Mouse (Mus musculus): Measurements from ENCODE around the gene Tmem163. TPM values are rescaled to one million over a fixed set of nuclear protein-coding genes. Genes with fewer than 3 reads are reported as not detected.

Tmem163 gene
- total and polyA plus RNA-seq, 3 experiments = not detected

- Histone ChIP-seq H3K4me3 (ENCODE audit: control insufficient read depth in 1 of 2, insufficient read depth in 1 of 2, low read depth in 2 of 2, low read length in 2 of 2) (no peak overlapping the region), H3K27ac (ENCODE audit: control insufficient read depth, low read depth, low read length) (no peak overlapping the region), H3K27me3 (ENCODE audit: control insufficient read depth in 1 of 2, insufficient read depth in 2 of 2, low read length in 2 of 2) (no peaks in the 10 kb centered on the region), H3K9me3 (replicated peaks; ENCODE audit: insufficient read depth, low read length) (no peaks in the 10 kb centered on the region), H3K36me3 (ENCODE audit: control insufficient read depth in 1 of 2, insufficient read depth in 2 of 2, low read length in 2 of 2) (no peaks in the 10 kb centered on the region), H3K9ac (ENCODE audit: control insufficient read depth, low read depth, low read length, poor library complexity, severe bottlenecking) (no peak overlapping the region), H3K79me2 (ENCODE audit: control insufficient read depth, insufficient read depth, low read length, poor library complexity) (no peaks in the 10 kb centered on the region), H3K4me1 (ENCODE audit: control insufficient read depth in 1 of 2, insufficient read depth in 2 of 2, low read length in 2 of 2) (no peaks in the 10 kb centered on the region)
- DNase-seq (ENCODE audit: low read depth, low spot score) = no peak
- no peak for TF ChIP-seq UBTF (IDR thresholded peaks at IDR 0.05; ENCODE audit: borderline replicate concordance, insufficient read depth, low read depth, low read length)
- no peak for TF ChIP-seq RAD21 (IDR thresholded peaks at IDR 0.05; ENCODE audit: low read depth, low read length)
- no peak for TF ChIP-seq MXI1 (IDR thresholded peaks at IDR 0.05; ENCODE audit: low read depth, low read length)
- no peak for TF ChIP-seq ZC3H11A (IDR thresholded peaks at IDR 0.05; ENCODE audit: low read depth, low read length)
- TF ChIP-seq NELFE (IDR thresholded peaks at IDR 0.05; ENCODE audit: low read depth, low read length) = no peak
- TF ChIP-seq MAX (IDR thresholded peaks at IDR 0.05; ENCODE audit: low read length) = no peak
- TF ChIP-seq MAZ (IDR thresholded peaks at IDR 0.05; ENCODE audit: low read depth, low read length) = no peak
- no peak for TF ChIP-seq MYC (IDR thresholded peaks at IDR 0.05; ENCODE audit: low read depth, low read length)
- TF ChIP-seq NRF1 (IDR thresholded peaks at IDR 0.05; ENCODE audit: insufficient read depth, low read depth, low read length, poor library complexity, severe bottlenecking) = no peak
- TF ChIP-seq E2F4 (IDR thresholded peaks at IDR 0.05; ENCODE audit: borderline replicate concordance, low read depth, low read length) = no peak
- no peak for TF ChIP-seq ETS1 (IDR thresholded peaks at IDR 0.05; ENCODE audit: low read depth, low read length)
- TF ChIP-seq POLR2AphosphoS5 (IDR thresholded peaks at IDR 0.05; ENCODE audit: borderline replicate concordance, low read depth, low read length) = no peak
- no peak for TF ChIP-seq MAFK (IDR thresholded peaks at IDR 0.05; ENCODE audit: borderline replicate concordance, low read depth, low read length)
- no peak for TF ChIP-seq MYB (IDR thresholded peaks at IDR 0.05; ENCODE audit: low read depth, low read length)
- no peak for TF ChIP-seq TCF12 (IDR thresholded peaks at IDR 0.05; ENCODE audit: low read depth, low read length)
- no peak for TF ChIP-seq GABPA (IDR thresholded peaks at IDR 0.05; ENCODE audit: low read depth, low read length)
- TF ChIP-seq BHLHE40 (IDR thresholded peaks at IDR 0.05; ENCODE audit: borderline replicate concordance, low read depth, low read length) = no peak
- TF ChIP-seq ZMIZ1 (IDR thresholded peaks at IDR 0.05; ENCODE audit: low read depth, low read length) = no peak
- TF ChIP-seq GATA1 (IDR thresholded peaks at IDR 0.05; ENCODE audit: low read depth, low read length) = no peak
- TF ChIP-seq HCFC1 (IDR thresholded peaks at IDR 0.05; ENCODE audit: low read depth, low read length) = no peak
These were observed 89.8 kb downstream of the Tmem163 start for GRCm38 (mm10) chr1:127589542-127589941.

GRCm38 (mm10) chr1:127587071-127587470 lies 92.3 kb downstream of the Tmem163 start:
- H3K79me2 ChIP-seq (ENCODE audit: control insufficient read depth, insufficient read depth, low read length, poor library complexity) = no peaks in the 10 kb centered on the region
- H3K9me3 ChIP-seq (replicated peaks; ENCODE audit: insufficient read depth, low read length) = no peaks in the 10 kb centered on the region
- no peak overlapping the region for H3K9ac ChIP-seq (ENCODE audit: control insufficient read depth, low read depth, low read length, poor library complexity, severe bottlenecking)
- H3K36me3 ChIP-seq (ENCODE audit: control insufficient read depth in 1 of 2, insufficient read depth in 2 of 2, low read length in 2 of 2) = no peaks in the 10 kb centered on the region
- H3K4me1 ChIP-seq (ENCODE audit: control insufficient read depth in 1 of 2, insufficient read depth in 2 of 2, low read length in 2 of 2) = no peaks in the 10 kb centered on the region
- H3K27me3 ChIP-seq (ENCODE audit: control insufficient read depth in 1 of 2, insufficient read depth in 2 of 2, low read length in 2 of 2) = no peaks in the 10 kb centered on the region
- no peak overlapping the region for H3K4me3 ChIP-seq (ENCODE audit: control insufficient read depth in 1 of 2, insufficient read depth in 1 of 2, low read depth in 2 of 2, low read length in 2 of 2)
- H3K27ac ChIP-seq (ENCODE audit: control insufficient read depth, low read depth, low read length) = no peak overlapping the region
- TF ChIP-seq ETS1 (IDR thresholded peaks at IDR 0.05; ENCODE audit: low read depth, low read length) (no peak), POLR2A (IDR thresholded peaks at IDR 0.05; ENCODE audit: control insufficient read depth in 1 of 2, insufficient read depth in 1 of 2, low read depth in 1 of 2, low read length in 2 of 2, poor library complexity in 1 of 2) (no peak), EP300 (IDR thresholded peaks at IDR 0.05; ENCODE audit: low read depth in 1 of 2, low read length in 2 of 2) (no peak), MYB (IDR thresholded peaks at IDR 0.05; ENCODE audit: low read depth, low read length) (no peak), CTCF (IDR thresholded peaks at IDR 0.05 in 2 of 3, conservative IDR thresholded peaks at IDR 0.05 in 1 of 3; ENCODE audit: control insufficient read depth in 1 of 3, insufficient read depth in 1 of 3, low read depth in 2 of 3, low read length in 3 of 3, poor library complexity in 1 of 3, severe bottlenecking in 1 of 3) (no peak), KAT2A (conservative IDR thresholded peaks at IDR 0.05; ENCODE audit: low read depth, low read length) (no peak), MYC (IDR thresholded peaks at IDR 0.05; ENCODE audit: low read depth, low read length) (no peak), MAFK (IDR thresholded peaks at IDR 0.05; ENCODE audit: borderline replicate concordance, low read depth, low read length) (no peak), MAX (IDR thresholded peaks at IDR 0.05; ENCODE audit: low read length) (no peak), POLR2AphosphoS5 (IDR thresholded peaks at IDR 0.05; ENCODE audit: borderline replicate concordance, low read depth, low read length) (no peak)
- DNase-seq (ENCODE audit: low read depth, low spot score) = no peak
